Comparison of ENCODE assay signal across 1 mouse cellular context in genomic region chr13:13889297-13890120, GRCm38 (mm10).
TF ChIP-seq lines count a peak whose summit lies in the region.

No protein-coding gene starts in this region.

TF ChIP-seq in CH12.LX, 34 proteins besides CTCF, POLR2A, EP300 and RAD21 (continued from another document):
- TF ChIP-seq CHD1 (IDR thresholded peaks at IDR 0.05; ENCODE audit: low read depth, low read length) (no peak), POLR2AphosphoS2 (IDR thresholded peaks at IDR 0.05; ENCODE audit: low read depth, low read length) (no peak)
